Mouse (Mus musculus): ENCODE data around the gene Ttc28. TPM values are rescaled to one million over a fixed set of nuclear protein-coding genes. Genes with fewer than 3 reads are reported as not detected.

Gene Ttc28
- polyA plus RNA-seq, 1 experiment from 2014 or later: 3.5 TPM

GRCm38 (mm10) chr5:110924636-110925035 is 45.0 kb downstream of the Ttc28 start:
- TF ChIP-seq EP300 (optimal IDR thresholded peaks at IDR 0.05): no peak
- TF ChIP-seq CTCF (IDR thresholded peaks at IDR 0.05; ENCODE audit: low read depth): peak; percentile 57
- Histone ChIP-seq H3K4me3 (ENCODE audit: low read depth, low read length) (no peak overlapping the region), H3K4me1 (replicated peaks; ENCODE audit: control insufficient read depth, insufficient read depth) (no peaks in the 10 kb centered on the region), H3K36me3 (ENCODE audit: control insufficient read depth, insufficient read depth, low read length) (no peaks in the 10 kb centered on the region), H3K27me3 (ENCODE audit: control insufficient read depth, insufficient read depth, low read length) (no peaks in the 10 kb centered on the region), H3K9ac (ENCODE audit: low read length) (no peak overlapping the region), H3K27ac (replicated peaks) (no peak overlapping the region), H3K9me3 (ENCODE audit: control insufficient read depth, low read length) (no peaks in the 10 kb centered on the region), H3K4me2 (replicated peaks; ENCODE audit: low read depth) (no peak overlapping the region)
- ATAC-seq (ENCODE audit: low FRiP score, low TSS enrichment) (no peak), DNase-seq (ENCODE audit: low spot score) (no peak)
- 87% methylated on average over 3 of the region's 3 CpGs for WGBS

- Histone ChIP-seq H3K9ac (ENCODE audit: low read length) (no peak overlapping the region), H3K4me3 (ENCODE audit: low read depth, low read length) (no peak overlapping the region), H3K9me3 (ENCODE audit: control insufficient read depth, low read length) (no peaks in the 10 kb centered on the region), H3K27ac (replicated peaks) (no peak overlapping the region), H3K4me1 (replicated peaks; ENCODE audit: control insufficient read depth, insufficient read depth) (no peaks in the 10 kb centered on the region), H3K36me3 (ENCODE audit: control insufficient read depth, insufficient read depth, low read length) (no peaks in the 10 kb centered on the region), H3K4me2 (replicated peaks; ENCODE audit: low read depth) (no peak overlapping the region), H3K27me3 (ENCODE audit: control insufficient read depth, insufficient read depth, low read length) (no peaks in the 10 kb centered on the region)
- ATAC-seq (ENCODE audit: low FRiP score, low TSS enrichment) (no peak), DNase-seq (ENCODE audit: low spot score) (no peak)
- TF ChIP-seq EP300 (optimal IDR thresholded peaks at IDR 0.05) (no peak), CTCF (IDR thresholded peaks at IDR 0.05; ENCODE audit: low read depth) (no peak)
- 58% methylated on average over 5 of the region's 5 CpGs for WGBS
Measured at GRCm38 (mm10) chr5:110925804-110926203, 46.2 kb downstream of the Ttc28 start.

GRCm38 (mm10) chr5:110928289-110928688 is 48.7 kb downstream of the Ttc28 start:
- Histone ChIP-seq H3K4me3 (ENCODE audit: low read depth, low read length) (no peak overlapping the region), H3K9me3 (ENCODE audit: control insufficient read depth, low read length) (no peaks in the 10 kb centered on the region), H3K36me3 (ENCODE audit: control insufficient read depth, insufficient read depth, low read length) (no peaks in the 10 kb centered on the region), H3K4me2 (replicated peaks; ENCODE audit: low read depth) (no peak overlapping the region), H3K9ac (ENCODE audit: low read length) (no peak overlapping the region), H3K4me1 (replicated peaks; ENCODE audit: control insufficient read depth, insufficient read depth) (no peaks in the 10 kb centered on the region), H3K27ac (replicated peaks) (no peak overlapping the region), H3K27me3 (ENCODE audit: control insufficient read depth, insufficient read depth, low read length) (no peaks in the 10 kb centered on the region)
- WGBS: 14% methylated on average over 3 of the region's 3 CpGs
- ATAC-seq (ENCODE audit: low FRiP score, low TSS enrichment) (peak; percentile 10; the same call in 1 of the 2 replicates), DNase-seq (ENCODE audit: low spot score) (no peak)
- TF ChIP-seq EP300 (optimal IDR thresholded peaks at IDR 0.05): no peak
- no peak for TF ChIP-seq CTCF (IDR thresholded peaks at IDR 0.05; ENCODE audit: low read depth)

- TF ChIP-seq EP300 (optimal IDR thresholded peaks at IDR 0.05): no peak
- TF ChIP-seq CTCF (IDR thresholded peaks at IDR 0.05; ENCODE audit: low read depth): no peak
- H3K4me3 ChIP-seq (ENCODE audit: low read depth, low read length): no peak overlapping the region
- ATAC-seq (ENCODE audit: low FRiP score, low TSS enrichment): no peak
- no peak overlapping the region for H3K4me2 ChIP-seq (replicated peaks; ENCODE audit: low read depth)
- 74% methylated on average over 4 of the region's 4 CpGs for WGBS
- no peaks in the 10 kb centered on the region for H3K27me3 ChIP-seq (ENCODE audit: control insufficient read depth, insufficient read depth, low read length)
- no peaks in the 10 kb centered on the region for H3K4me1 ChIP-seq (replicated peaks; ENCODE audit: control insufficient read depth, insufficient read depth)
- no peak for DNase-seq (ENCODE audit: low spot score)
- H3K36me3 ChIP-seq (ENCODE audit: control insufficient read depth, insufficient read depth, low read length): no peaks in the 10 kb centered on the region
- H3K9ac ChIP-seq (ENCODE audit: low read length): no peak overlapping the region
- no peak overlapping the region for H3K27ac ChIP-seq (replicated peaks)
- no peaks in the 10 kb centered on the region for H3K9me3 ChIP-seq (ENCODE audit: control insufficient read depth, low read length)
Measured at GRCm38 (mm10) chr5:110929306-110929705, 49.7 kb downstream of the Ttc28 start.

GRCm38 (mm10) chr5:110936606-110937005 is 57.0 kb downstream of the Ttc28 start:
- no peak overlapping the region for H3K9ac ChIP-seq (ENCODE audit: low read length)
- DNase-seq (ENCODE audit: low spot score) (no peak), ATAC-seq (ENCODE audit: low FRiP score, low TSS enrichment) (0 out of 2 replicates have a peak, but pooled peaks have one; percentile 26)
- no peak for TF ChIP-seq EP300 (optimal IDR thresholded peaks at IDR 0.05)
- no peak for TF ChIP-seq CTCF (IDR thresholded peaks at IDR 0.05; ENCODE audit: low read depth)
- H3K9me3 ChIP-seq (ENCODE audit: control insufficient read depth, low read length): no peaks in the 10 kb centered on the region
- H3K36me3 ChIP-seq (ENCODE audit: control insufficient read depth, insufficient read depth, low read length): no peaks in the 10 kb centered on the region
- no peak overlapping the region for H3K4me2 ChIP-seq (replicated peaks; ENCODE audit: low read depth)
- no peaks in the 10 kb centered on the region; the same call in 1 of the 2 replicates for H3K4me1 ChIP-seq (replicated peaks; ENCODE audit: control insufficient read depth, insufficient read depth)
- WGBS: 73% methylated on average over 5 of the region's 5 CpGs
- no peak overlapping the region for H3K4me3 ChIP-seq (ENCODE audit: low read depth, low read length)
- no peak overlapping the region for H3K27ac ChIP-seq (replicated peaks)
- no peaks in the 10 kb centered on the region for H3K27me3 ChIP-seq (ENCODE audit: control insufficient read depth, insufficient read depth, low read length)

GRCm38 (mm10) chr5:110944326-110944725 is 64.7 kb downstream of the Ttc28 start:
- H3K9ac ChIP-seq (ENCODE audit: low read length): no peak overlapping the region
- no peak overlapping the region for H3K4me2 ChIP-seq (replicated peaks; ENCODE audit: low read depth)
- WGBS: 92% methylated on average over 8 of the region's 8 CpGs
- H3K27ac ChIP-seq (replicated peaks): no peak overlapping the region
- no peak for DNase-seq (ENCODE audit: low spot score)
- no peak overlapping the region for H3K4me3 ChIP-seq (ENCODE audit: low read depth, low read length)
- H3K4me1 ChIP-seq (replicated peaks; ENCODE audit: control insufficient read depth, insufficient read depth): no peaks in the 10 kb centered on the region; the same call in 1 of the 2 replicates
- no peaks in the 10 kb centered on the region for H3K27me3 ChIP-seq (ENCODE audit: control insufficient read depth, insufficient read depth, low read length)
- ATAC-seq (ENCODE audit: low FRiP score, low TSS enrichment): no peak
- TF ChIP-seq EP300 (optimal IDR thresholded peaks at IDR 0.05): no peak
- no peak for TF ChIP-seq CTCF (IDR thresholded peaks at IDR 0.05; ENCODE audit: low read depth)
- no peaks in the 10 kb centered on the region for H3K9me3 ChIP-seq (ENCODE audit: control insufficient read depth, low read length)
- H3K36me3 ChIP-seq (ENCODE audit: control insufficient read depth, insufficient read depth, low read length): no peaks in the 10 kb centered on the region

Measured in stomach, postnatal 0 days (tissue).